Mouse (Mus musculus): ENCODE measurements around the gene Cacna2d4. TPM values are rescaled to one million over a fixed set of nuclear protein-coding genes. Genes with fewer than 3 reads are reported as not detected.

The Cacna2d4 gene
- polyA plus RNA-seq, 1 experiment from 2014 or later, result 0.23 TPM

DNA sequence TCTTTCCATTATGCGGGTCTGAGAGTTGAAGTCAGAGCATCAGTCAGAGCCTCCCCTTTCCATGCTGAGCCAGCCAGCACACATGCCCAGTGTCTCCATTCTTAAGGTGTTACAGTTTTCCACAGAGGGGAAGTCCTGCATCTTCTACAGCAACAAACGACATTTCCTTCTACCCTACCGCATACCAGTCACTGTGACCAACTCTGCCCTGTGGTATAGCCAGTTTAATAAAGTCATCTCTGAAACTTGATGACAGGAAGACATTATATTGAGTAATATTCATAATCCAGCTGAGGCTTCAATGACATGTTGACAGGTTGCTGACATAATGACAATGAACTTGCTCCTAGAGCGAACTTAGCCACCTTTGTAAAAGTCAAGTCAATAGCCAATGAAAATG is 154.4 kb downstream of the Cacna2d4 start:
- Histone ChIP-seq H3K4me3 (ENCODE audit: low read depth, low read length) (no peak overlapping the region), H3K4me1 (ENCODE audit: control insufficient read depth, insufficient read depth, low read length) (peaks cover 6% of the 10 kb centered on the region; the same call in 1 of the 2 replicates), H3K27ac (ENCODE audit: low read length) (no peak overlapping the region), H3K9me3 (ENCODE audit: control insufficient read depth, low read depth, low read length) (no peaks in the 10 kb centered on the region), H3K27me3 (ENCODE audit: control insufficient read depth, insufficient read depth, low read length) (no peaks in the 10 kb centered on the region), H3K36me3 (ENCODE audit: control insufficient read depth, insufficient read depth, low read length) (no peaks in the 10 kb centered on the region), H3K9ac (replicated peaks; ENCODE audit: low read depth, low read length) (no peak overlapping the region), H3K4me2 (replicated peaks; ENCODE audit: low read depth, low read length) (no peak overlapping the region)
- 90% methylated on average over 4 of the region's 4 CpGs for WGBS
- ATAC-seq (ENCODE audit: insufficient number of reproducible peaks, insufficient read depth, low FRiP score, low read depth), result no peak

DNA sequence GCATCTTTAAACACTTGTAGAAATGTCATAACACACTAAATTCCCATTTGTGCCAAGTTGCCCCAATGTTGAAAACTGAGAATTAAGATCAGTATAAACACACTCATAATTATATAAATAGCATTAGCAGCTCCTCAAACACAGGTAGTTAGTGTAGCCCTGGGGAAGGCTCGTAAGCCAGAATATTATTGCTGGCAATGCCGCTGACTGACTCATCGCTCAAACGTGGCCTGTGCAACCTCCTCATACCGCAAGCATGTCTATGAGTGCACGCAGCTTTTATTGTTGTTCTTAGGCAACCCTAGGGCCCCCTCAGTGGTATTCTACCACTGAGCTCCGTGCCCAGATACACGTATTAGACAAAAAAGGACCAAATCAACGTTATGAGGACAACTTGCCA is 156.5 kb downstream of the Cacna2d4 start:
- no peaks in the 10 kb centered on the region for H3K27me3 ChIP-seq (ENCODE audit: control insufficient read depth, insufficient read depth, low read length)
- H3K36me3 ChIP-seq (ENCODE audit: control insufficient read depth, insufficient read depth, low read length), result no peaks in the 10 kb centered on the region
- ATAC-seq (ENCODE audit: insufficient number of reproducible peaks, insufficient read depth, low FRiP score, low read depth), result no peak
- no peak overlapping the region for H3K27ac ChIP-seq (ENCODE audit: low read length)
- H3K9ac ChIP-seq (replicated peaks; ENCODE audit: low read depth, low read length), result no peak overlapping the region
- H3K9me3 ChIP-seq (ENCODE audit: control insufficient read depth, low read depth, low read length), result no peaks in the 10 kb centered on the region
- H3K4me3 ChIP-seq (ENCODE audit: low read depth, low read length), result no peak overlapping the region
- WGBS, result 66% methylated on average over 9 of the region's 9 CpGs
- H3K4me1 ChIP-seq (ENCODE audit: control insufficient read depth, insufficient read depth, low read length), result no peaks in the 10 kb centered on the region
- no peak overlapping the region for H3K4me2 ChIP-seq (replicated peaks; ENCODE audit: low read depth, low read length)

DNA sequence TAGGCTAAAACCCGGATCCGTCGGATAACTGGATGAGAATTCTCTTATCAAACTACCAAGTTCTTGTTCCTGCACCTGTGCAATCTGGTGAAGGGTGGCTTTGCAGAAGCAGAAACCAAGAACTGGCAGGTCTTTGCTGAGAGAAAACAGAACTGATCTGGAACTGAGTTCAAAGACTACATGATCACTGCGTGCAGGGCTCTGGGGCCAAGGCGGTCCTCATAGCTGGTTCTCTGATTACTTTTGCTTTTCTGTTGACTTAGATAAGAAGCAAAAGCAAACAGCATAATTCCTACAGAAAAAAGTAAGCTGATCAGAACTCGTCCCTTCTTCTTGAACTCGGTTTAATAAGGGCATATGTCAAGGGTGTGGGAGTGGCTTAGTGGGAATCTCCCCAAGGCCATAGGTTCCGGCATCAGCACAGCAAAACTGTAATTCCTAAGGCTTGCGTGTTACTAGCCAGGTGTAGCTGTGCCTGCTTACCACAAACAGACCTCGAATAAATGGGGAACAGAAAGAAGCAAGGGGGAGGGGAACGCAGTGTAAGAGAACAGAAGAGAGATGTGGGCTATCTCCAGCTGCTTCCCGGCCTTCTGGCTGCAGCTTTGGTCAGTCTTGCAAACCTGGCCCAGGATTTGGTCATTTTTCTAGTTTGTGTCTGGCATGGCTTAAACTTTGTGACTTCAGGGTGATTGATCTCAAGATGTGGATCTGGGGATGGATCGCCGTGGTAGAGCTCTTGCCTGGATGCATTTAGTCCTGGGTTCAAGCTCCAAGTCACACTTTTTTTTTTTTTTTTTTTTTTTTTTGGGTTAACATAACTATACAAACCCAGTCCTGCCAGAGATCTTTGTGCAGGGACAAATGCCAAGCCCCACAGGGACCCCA is 159.3 kb downstream of the Cacna2d4 start:
- H3K4me3 ChIP-seq (ENCODE audit: low read depth, low read length), result no peak overlapping the region
- no peak overlapping the region for H3K9ac ChIP-seq (replicated peaks; ENCODE audit: low read depth, low read length)
- H3K27ac ChIP-seq (ENCODE audit: low read length), result no peak overlapping the region
- 0 out of 2 replicates have a peak, but pooled peaks have one; percentile 33 for ATAC-seq (ENCODE audit: insufficient number of reproducible peaks, insufficient read depth, low FRiP score, low read depth)
- no peaks in the 10 kb centered on the region for H3K4me1 ChIP-seq (ENCODE audit: control insufficient read depth, insufficient read depth, low read length)
- no peak overlapping the region for H3K4me2 ChIP-seq (replicated peaks; ENCODE audit: low read depth, low read length)
- H3K36me3 ChIP-seq (ENCODE audit: control insufficient read depth, insufficient read depth, low read length), result no peaks in the 10 kb centered on the region
- no peaks in the 10 kb centered on the region for H3K9me3 ChIP-seq (ENCODE audit: control insufficient read depth, low read depth, low read length)
- H3K27me3 ChIP-seq (ENCODE audit: control insufficient read depth, insufficient read depth, low read length), result no peaks in the 10 kb centered on the region
- 64% methylated on average over 14 of the region's 14 CpGs for WGBS

DNA sequence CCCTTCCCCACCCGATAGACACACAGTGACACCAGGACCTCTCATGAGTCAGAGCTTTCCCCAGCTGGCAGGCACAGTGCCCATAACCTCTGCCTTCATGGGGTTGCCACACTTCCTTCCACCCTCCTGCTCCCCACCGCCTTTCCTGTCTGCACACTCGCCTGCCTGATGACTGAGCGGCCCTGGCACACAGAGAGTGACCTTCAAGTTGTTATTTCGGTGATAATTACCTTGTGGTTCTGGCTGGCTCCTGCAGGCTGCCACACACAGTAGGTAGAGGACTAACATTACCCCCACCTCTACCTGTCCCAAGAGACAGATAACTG is 159.9 kb downstream of the Cacna2d4 start:
- H3K27me3 ChIP-seq (ENCODE audit: control insufficient read depth, insufficient read depth, low read length), result no peaks in the 10 kb centered on the region
- no peak overlapping the region for H3K27ac ChIP-seq (ENCODE audit: low read length)
- H3K36me3 ChIP-seq (ENCODE audit: control insufficient read depth, insufficient read depth, low read length), result no peaks in the 10 kb centered on the region
- H3K9me3 ChIP-seq (ENCODE audit: control insufficient read depth, low read depth, low read length), result no peaks in the 10 kb centered on the region
- no peaks in the 10 kb centered on the region for H3K4me1 ChIP-seq (ENCODE audit: control insufficient read depth, insufficient read depth, low read length)
- H3K9ac ChIP-seq (replicated peaks; ENCODE audit: low read depth, low read length), result no peak overlapping the region
- 58% methylated on average over 5 of the region's 5 CpGs for WGBS
- H3K4me3 ChIP-seq (ENCODE audit: low read depth, low read length), result no peak overlapping the region
- peak; percentile 63; the same call in 1 of the 2 replicates for ATAC-seq (ENCODE audit: insufficient number of reproducible peaks, insufficient read depth, low FRiP score, low read depth)
- H3K4me2 ChIP-seq (replicated peaks; ENCODE audit: low read depth, low read length), result no peak overlapping the region

DNA sequence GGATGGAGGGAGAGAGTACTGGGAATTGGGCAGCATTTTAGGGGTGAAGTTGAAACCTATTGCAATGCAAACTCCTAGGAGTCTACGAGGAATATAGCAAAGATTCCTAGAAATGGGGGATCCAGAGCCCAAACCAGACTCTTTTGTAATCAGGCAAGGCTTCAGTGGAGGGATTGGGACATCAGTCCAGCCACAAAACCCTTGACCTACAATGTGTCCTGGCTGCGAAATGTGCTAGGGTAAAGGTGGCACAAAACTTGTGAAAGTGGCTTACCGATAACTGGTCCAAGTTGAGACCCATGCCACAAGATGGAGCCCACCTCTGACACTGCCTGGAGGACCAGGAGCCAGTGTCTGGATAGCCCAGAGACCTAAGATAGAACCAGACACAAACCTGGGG is 163.0 kb downstream of the Cacna2d4 start:
- Histone ChIP-seq H3K27ac (ENCODE audit: low read length) (no peak overlapping the region), H3K9ac (replicated peaks; ENCODE audit: low read depth, low read length) (no peak overlapping the region), H3K4me2 (replicated peaks; ENCODE audit: low read depth, low read length) (no peak overlapping the region), H3K36me3 (ENCODE audit: control insufficient read depth, insufficient read depth, low read length) (no peaks in the 10 kb centered on the region), H3K4me1 (ENCODE audit: control insufficient read depth, insufficient read depth, low read length) (no peaks in the 10 kb centered on the region), H3K9me3 (ENCODE audit: control insufficient read depth, low read depth, low read length) (no peaks in the 10 kb centered on the region), H3K4me3 (ENCODE audit: low read depth, low read length) (no peak overlapping the region), H3K27me3 (ENCODE audit: control insufficient read depth, insufficient read depth, low read length) (no peaks in the 10 kb centered on the region)
- 94% methylated on average over 3 of the region's 3 CpGs for WGBS
- ATAC-seq (ENCODE audit: insufficient number of reproducible peaks, insufficient read depth, low FRiP score, low read depth), result no peak

DNA sequence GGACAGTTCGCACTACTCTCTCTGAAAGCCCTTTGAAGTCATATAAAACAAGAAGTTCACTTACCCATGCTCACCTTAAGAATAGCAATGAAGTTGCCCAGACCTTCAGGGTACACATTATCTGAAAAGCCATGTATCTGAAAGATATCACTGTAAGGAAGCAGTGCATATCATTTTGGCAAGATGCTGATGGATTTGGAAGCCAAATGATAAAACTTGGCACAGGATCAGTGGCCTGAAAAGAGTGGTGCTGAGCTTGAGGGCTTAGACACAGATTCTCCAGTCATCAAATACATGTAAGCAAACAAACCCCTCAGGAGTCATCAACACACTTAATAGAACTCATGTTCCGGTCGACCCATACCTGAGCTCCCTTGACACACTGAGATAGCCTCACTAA is 164.3 kb downstream of the Cacna2d4 start:
- no peaks in the 10 kb centered on the region for H3K27me3 ChIP-seq (ENCODE audit: control insufficient read depth, insufficient read depth, low read length)
- H3K4me3 ChIP-seq (ENCODE audit: low read depth, low read length), result no peak overlapping the region
- no peaks in the 10 kb centered on the region for H3K36me3 ChIP-seq (ENCODE audit: control insufficient read depth, insufficient read depth, low read length)
- H3K4me2 ChIP-seq (replicated peaks; ENCODE audit: low read depth, low read length), result no peak overlapping the region
- no peak overlapping the region for H3K9ac ChIP-seq (replicated peaks; ENCODE audit: low read depth, low read length)
- H3K9me3 ChIP-seq (ENCODE audit: control insufficient read depth, low read depth, low read length), result no peaks in the 10 kb centered on the region
- ATAC-seq (ENCODE audit: insufficient number of reproducible peaks, insufficient read depth, low FRiP score, low read depth), result no peak
- H3K4me1 ChIP-seq (ENCODE audit: control insufficient read depth, insufficient read depth, low read length), result no peaks in the 10 kb centered on the region
- 92% methylated on average over 3 of the region's 3 CpGs for WGBS
- H3K27ac ChIP-seq (ENCODE audit: low read length), result no peak overlapping the region

DNA sequence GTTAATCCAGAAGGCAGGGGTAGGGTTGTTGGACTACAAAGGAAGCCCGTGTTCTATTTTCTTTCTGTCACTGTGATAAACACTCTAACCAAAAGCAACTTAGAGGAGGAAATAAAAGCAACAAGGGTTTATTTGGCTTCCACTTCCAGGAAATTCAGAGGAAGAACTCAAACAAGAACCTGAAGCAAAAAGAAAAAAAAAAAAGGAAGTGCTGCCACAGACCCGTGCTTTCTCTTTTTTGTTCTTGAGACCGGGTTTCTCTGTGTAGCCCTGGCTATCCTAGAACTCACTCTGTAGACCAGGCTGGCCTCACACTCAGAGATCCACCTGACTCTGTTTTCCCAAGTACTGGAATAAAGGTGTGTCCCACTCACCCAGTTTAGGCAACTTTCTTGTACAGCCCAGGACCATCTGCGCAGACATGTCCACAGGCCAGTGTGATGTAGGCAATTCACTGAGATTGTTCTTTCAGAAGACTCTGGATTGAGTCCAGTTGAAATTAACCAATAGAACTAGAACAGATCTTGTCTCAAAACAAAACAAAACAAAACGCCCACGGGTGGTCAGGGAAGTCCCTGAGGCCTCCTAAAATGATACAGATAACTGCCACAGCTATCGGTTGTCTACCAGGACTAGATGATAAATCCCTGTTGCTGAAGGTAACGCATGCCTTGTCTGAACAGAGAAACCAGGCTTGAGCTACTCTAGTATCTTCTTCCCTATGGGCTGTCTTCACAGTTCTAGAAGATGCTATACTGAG is 165.4 kb downstream of the Cacna2d4 start:
- ATAC-seq (ENCODE audit: insufficient number of reproducible peaks, insufficient read depth, low FRiP score, low read depth), result no peak
- H3K4me3 ChIP-seq (ENCODE audit: low read depth, low read length), result no peak overlapping the region
- 88% methylated on average over 8 of the region's 8 CpGs for WGBS
- H3K9me3 ChIP-seq (ENCODE audit: control insufficient read depth, low read depth, low read length), result no peaks in the 10 kb centered on the region
- H3K27ac ChIP-seq (ENCODE audit: low read length), result no peak overlapping the region
- no peaks in the 10 kb centered on the region for H3K36me3 ChIP-seq (ENCODE audit: control insufficient read depth, insufficient read depth, low read length)
- H3K4me2 ChIP-seq (replicated peaks; ENCODE audit: low read depth, low read length), result no peak overlapping the region
- H3K9ac ChIP-seq (replicated peaks; ENCODE audit: low read depth, low read length), result no peak overlapping the region
- no peaks in the 10 kb centered on the region for H3K27me3 ChIP-seq (ENCODE audit: control insufficient read depth, insufficient read depth, low read length)
- H3K4me1 ChIP-seq (ENCODE audit: control insufficient read depth, insufficient read depth, low read length), result no peaks in the 10 kb centered on the region

Measured in stomach, embryonic 14.5 days (tissue).